Mouse (Mus musculus) megakaryocyte, embryonic 14.5 days (primary cell): Measurements from ENCODE around the gene Dgat2.

Experiments used
- FLI1 ChIP-seq: IDR thresholded peaks from 2 replicates; pipeline ENCODE4 v1.6.1; 2012; ENCODE audit warnings: low read length, inconsistent platforms, mixed read lengths
- GATA1 ChIP-seq: IDR thresholded peaks from 3 replicates; pipeline ENCODE4 v1.6.1; 2012; ENCODE audit warnings: mixed read lengths, low read length, inconsistent platforms, borderline replicate concordance

DNA sequence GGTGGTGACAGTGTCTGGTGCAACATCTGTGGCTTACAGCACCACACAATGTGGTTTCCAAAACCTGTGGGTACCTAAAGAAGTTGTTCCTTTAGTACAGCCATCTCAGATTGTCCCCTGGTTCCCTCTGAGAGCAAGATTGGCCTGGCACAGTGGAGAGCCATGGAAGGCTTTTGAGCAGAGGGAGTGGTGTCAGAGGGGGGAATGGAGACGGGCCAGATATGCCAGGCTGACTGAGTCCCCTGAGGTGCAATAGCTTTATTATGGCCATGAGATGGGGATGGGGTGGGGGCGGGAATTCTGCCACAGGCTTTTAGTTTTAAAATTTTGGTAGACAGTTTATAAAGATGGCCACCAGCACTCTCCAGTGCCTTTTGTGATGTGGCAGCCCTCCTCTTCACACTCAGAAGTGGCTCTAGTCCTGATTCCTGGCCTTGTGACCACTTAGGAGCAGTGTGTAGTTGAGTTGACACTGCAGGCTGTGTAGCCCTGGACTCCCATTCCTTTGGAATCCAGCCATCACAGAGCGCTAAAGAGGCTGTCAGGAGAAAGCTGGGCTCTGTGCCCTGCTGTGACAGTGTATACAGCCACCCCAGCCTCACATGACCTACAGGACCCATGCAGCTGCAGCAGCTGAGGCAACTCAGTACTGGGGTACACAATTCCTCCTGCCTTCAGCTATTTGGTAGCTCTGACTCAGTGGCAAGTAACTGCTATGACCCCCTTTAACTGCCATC, 35.0 kb upstream of the Dgat2 start:
- no peak for TF ChIP-seq GATA1
- no peak for TF ChIP-seq FLI1
